Mouse (Mus musculus) retina, adult 2 months (tissue): ENCODE results near the gene Grk6.

ENCODE experiments used
- DNase-seq: peaks from one replicate; pipeline ENCODE4 v3.0.0-alpha.2; 2012; ENCODE audit warnings: low read depth, low spot score

Grk6 gene

GRCm38 (mm10) chr13:55444937-55445315 is at the start of gene Grk6:
Gene Grk6 (plus strand): TSS chr13:55445072.
- peak; percentile 94 for DNase-seq

GRCm38 (mm10) chr13:55398088-55398487 is 46.8 kb upstream of the Grk6 start, which contains the start of gene Slc34a1:
Gene Slc34a1 (plus strand): TSS chr13:55398187.
- DNase-seq: no peak

- DNase-seq: no peak
These were observed 45.4 kb upstream of the Grk6 start for GRCm38 (mm10) chr13:55399300-55400038.

- DNase-seq: no peak
These were observed 44.9 kb upstream of the Grk6 start for GRCm38 (mm10) chr13:55400039-55400346.

- no peak for DNase-seq
These were observed 41.6 kb upstream of the Grk6 start for GRCm38 (mm10) chr13:55403266-55403665.

GRCm38 (mm10) chr13:55403935-55404852 is 40.7 kb upstream of the Grk6 start:
- DNase-seq: no peak

- peak; percentile 32 for DNase-seq
These were observed 39.8 kb upstream of the Grk6 start for GRCm38 (mm10) chr13:55404853-55405782.

GRCm38 (mm10) chr13:55405783-55406390 is 39.0 kb upstream of the Grk6 start:
- no peak for DNase-seq

GRCm38 (mm10) chr13:55407341-55407740 is 37.5 kb upstream of the Grk6 start:
- DNase-seq: no peak

- no peak for DNase-seq
These were observed 36.2 kb upstream of the Grk6 start for GRCm38 (mm10) chr13:55408546-55409120.

GRCm38 (mm10) chr13:55411826-55412225 is 33.0 kb upstream of the Grk6 start:
- DNase-seq: no peak

- no peak for DNase-seq
These were observed 32.1 kb upstream of the Grk6 start for GRCm38 (mm10) chr13:55412643-55413307.

- DNase-seq: no peak
These were observed 31.5 kb upstream of the Grk6 start for GRCm38 (mm10) chr13:55413333-55413732.

GRCm38 (mm10) chr13:55414743-55415380 is 30.0 kb upstream of the Grk6 start, which contains the start of gene Pfn3:
Gene Pfn3 (minus strand): TSS chr13:55415232.
- DNase-seq: no peak

- peak; percentile 41 for DNase-seq
These were observed 26.9 kb upstream of the Grk6 start for GRCm38 (mm10) chr13:55418004-55418403.

- DNase-seq: no peak
These were observed 25.7 kb upstream of the Grk6 start for GRCm38 (mm10) chr13:55419142-55419541.

- no peak for DNase-seq
These were observed 24.6 kb upstream of the Grk6 start for GRCm38 (mm10) chr13:55420018-55420932.

GRCm38 (mm10) chr13:55420933-55421800 is 23.7 kb upstream of the Grk6 start:
- no peak for DNase-seq
